Mouse (Mus musculus): ENCODE data around the gene Ssbp4.

GRCm38 (mm10) chr8:70607898-70608748, 549 bp downstream of the Ssbp4 start:
- TF ChIP-seq CTCF (IDR thresholded peaks at IDR 0.05; ENCODE audit: insufficient read depth, low read length) (no peak), POLR2A (IDR thresholded peaks at IDR 0.05; ENCODE audit: borderline replicate concordance, extremely low read depth, low read depth, low read length) (0 out of 2 replicates have a peak, but pooled peaks have one; percentile 29)
